Mouse (Mus musculus): ENCODE results near the gene Stk35. TPM values are rescaled to one million over a fixed set of nuclear protein-coding genes. Genes with fewer than 3 reads are reported as not detected.

The Stk35 gene
- 7.8 and 9.0 TPM in 2 replicates for polyA plus RNA-seq (2021; fragmentation: Nextera tagmentation)
- long read RNA-seq, experiment 1, full-length matches to known transcripts = 1 of 3 reads
- long read RNA-seq, experiment 1, partial matches to known transcripts = 0 of 3 reads
- long read RNA-seq, experiment 1, other reads (novel, unspliced or antisense) = 2 of 3 reads
- long read RNA-seq, experiment 2, partial matches to known transcripts = 0 of 4 reads
- long read RNA-seq, experiment 2, other reads (novel, unspliced or antisense) = 2 of 4 reads

DNA sequence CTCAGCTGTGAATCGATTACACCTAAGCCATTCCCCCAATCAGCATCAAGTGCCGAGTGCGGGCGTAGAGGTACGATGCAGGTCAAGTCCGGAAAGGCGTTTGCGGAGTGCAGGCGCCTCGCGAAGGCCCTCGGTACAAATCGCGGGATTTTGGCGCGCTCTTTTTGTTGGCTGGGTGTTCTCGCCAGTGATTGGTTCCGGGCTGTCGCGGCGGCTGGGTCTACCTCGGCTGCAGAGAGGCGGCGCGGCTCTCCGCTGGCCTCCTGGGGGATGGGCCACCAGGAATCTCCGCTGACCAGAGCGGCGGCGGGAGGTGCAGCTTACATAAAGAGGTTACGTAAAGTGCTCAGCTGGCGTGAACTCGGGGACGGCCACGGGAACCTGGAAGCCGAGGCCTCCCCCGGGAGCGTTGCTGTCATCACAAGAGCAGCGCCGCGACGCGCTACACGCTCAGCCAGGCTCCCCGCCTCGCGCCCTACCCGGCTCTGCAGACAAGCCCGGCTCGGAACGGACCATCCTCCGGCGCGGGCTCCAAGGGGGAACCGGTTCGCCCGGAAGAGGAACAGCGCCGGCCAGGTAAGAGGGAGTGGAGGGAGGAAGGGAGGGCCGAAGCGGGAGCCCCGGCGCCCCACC lies at the start of gene Stk35:
Gene Stk35 (plus strand): TSS at position 247 of the 633 bp plus-strand sequence.

Other genes starting within 250 kb of the Stk35 start
- gene Sirpa, start 207.7 kb upstream of the Stk35 start, polyA plus RNA-seq (2021; fragmentation: Nextera tagmentation) = 119 and 122 TPM in 2 replicates
- gene Pdyn, start 100.7 kb upstream of the Stk35 start, polyA plus RNA-seq (2021; fragmentation: Nextera tagmentation) = 9.0 and 9.3 TPM in 2 replicates
- 0.04 and 0.11 TPM in 2 replicates for gene Tgm3, start 211.8 kb downstream of the Stk35 start, polyA plus RNA-seq (2021; fragmentation: Nextera tagmentation)

Measured in layer of hippocampus, adult 6 months (tissue).